Mouse (Mus musculus) urinary bladder, adult 18-20 months (tissue): ENCODE data around the gene Gcn1l1.

Experiments
- DNase-seq, 2 experiments: peaks; one replicate each; pipeline ENCODE4 v3.0.0; 2022; ENCODE audit warnings: low spot score in 2 of 2, mixed read lengths in 2 of 2

The Gcn1l1 gene

DNA sequence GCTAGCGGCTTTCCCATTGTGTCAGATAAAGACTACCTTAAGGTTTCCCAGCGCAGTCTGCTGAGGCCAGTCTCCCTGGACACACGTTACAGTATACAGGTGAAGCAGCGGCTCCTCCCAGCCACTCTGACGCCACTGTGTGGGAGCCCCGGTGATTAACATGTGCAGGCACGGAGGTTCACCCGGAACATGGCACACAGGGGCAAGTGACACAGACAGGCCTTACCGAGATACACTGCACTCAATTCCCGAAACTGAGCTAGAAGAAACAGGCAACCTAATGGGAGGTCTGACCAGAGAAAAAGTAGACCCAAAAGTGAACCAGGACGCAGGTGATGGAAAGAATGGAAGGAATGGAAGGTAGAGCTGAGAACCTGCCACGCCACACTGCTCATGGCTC is 88.7 kb downstream of the Gcn1l1 start:
- DNase-seq: no peak

DNA sequence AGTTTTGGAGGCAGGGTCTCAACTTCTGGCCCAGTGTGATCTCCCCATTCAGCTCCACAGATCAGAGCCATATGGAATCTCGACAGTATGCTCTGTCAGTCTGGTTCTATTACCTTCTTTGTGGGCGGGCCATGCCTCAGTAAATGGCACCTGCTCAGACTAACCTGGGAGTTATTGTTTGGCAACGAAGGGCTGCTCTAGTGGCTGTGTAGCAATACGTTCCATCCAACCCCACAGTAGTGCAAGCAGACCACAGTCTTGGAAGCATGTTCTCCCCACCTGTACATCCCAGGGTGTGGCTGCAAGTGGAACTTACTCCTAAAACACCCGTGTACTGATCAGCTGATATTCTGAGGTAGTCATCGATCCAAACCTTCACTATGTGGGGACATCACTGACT is 91.6 kb downstream of the Gcn1l1 start:
- no peak for DNase-seq

DNA sequence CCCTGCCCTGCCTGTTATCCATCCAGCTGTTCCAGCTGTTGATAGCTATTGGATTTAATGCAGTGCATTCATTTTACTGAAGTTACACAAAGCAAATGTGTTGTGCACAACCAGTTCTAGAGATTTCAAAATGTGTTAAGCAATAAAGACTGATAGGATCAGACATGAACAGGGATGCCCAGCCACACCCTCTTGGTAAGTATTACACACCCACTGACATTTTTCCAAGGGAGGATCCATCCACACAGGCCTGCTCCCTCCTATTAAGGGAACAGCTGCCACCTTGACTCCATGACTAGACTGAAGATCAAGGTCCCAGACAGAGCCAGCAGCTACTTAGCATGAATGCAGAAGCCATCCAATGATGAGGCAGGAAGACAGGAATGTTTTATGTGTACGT is 92.2 kb downstream of the Gcn1l1 start:
- DNase-seq: no peak

DNA sequence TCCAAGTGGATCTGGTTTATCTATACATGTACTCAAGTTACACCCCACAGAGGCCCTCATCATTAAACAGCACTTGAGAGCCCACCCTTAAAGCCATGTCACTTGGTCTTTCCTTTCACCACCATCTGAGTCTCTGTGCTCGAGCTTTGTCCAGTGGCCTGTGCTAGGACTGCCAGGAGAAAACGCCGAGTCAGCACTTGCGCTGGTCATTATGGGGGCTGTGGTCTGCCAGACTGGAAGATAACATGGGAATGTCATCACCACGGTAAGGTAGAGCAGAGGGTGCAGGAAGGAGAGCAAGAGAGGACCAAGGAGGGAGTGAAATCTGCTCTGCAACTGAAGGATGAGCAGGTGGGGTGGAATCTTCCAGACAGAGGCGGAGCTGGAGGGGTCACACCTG is 93.3 kb downstream of the Gcn1l1 start:
- no peak for DNase-seq

DNA sequence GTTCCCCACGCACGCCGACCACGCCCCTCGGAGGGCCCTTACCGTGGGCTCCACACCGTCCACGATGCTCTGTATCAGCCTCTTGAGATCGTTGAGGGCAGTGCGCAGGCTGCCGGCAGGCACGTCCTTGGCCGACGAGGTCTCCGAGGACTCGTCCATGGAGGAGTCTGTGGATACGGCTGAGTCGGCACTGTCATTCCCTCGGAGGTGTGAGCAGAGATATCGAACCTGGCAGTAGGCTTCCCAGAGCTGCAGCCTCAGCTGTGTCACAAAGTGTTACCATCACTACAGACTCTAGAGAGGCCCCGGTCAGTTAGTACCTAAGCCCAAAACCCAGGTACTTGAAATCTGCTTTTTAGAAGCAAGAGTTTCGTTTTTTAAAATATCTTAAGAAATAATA is 97.6 kb downstream of the Gcn1l1 start:
- no peak for DNase-seq

DNA sequence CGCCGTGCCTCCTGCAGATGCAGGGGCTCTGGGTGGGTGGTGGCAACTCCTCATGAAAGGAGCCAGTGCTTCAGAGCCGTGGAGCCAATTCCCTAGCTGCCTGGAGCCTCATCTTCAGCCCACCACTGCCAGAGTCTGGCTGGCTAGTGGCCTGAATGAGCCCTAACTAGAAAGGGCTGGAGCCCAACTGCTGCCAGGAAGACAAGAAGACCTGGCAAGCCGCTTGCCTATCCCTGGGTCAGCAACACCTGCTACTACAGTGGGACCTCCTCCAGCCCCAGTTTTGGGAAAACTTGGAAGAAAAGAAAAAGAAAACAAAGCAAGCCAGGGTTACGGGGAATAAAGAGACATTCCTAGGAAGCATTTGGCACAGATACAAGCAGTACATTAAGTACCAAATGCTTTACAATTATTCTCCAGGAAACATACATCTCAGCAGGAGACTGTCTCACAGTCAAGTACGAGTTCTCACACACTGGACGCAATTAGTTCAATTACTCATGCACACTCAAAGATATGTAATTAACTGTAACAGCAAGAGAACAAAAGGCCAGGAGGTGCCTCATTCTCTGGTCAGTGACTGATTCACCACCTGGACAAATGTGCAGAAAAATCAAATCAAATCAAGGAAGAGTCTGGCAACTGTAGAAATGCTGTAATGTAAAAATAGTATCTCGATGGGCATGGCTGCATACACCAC is 101.5 kb downstream of the Gcn1l1 start:
- DNase-seq: no peak

DNA sequence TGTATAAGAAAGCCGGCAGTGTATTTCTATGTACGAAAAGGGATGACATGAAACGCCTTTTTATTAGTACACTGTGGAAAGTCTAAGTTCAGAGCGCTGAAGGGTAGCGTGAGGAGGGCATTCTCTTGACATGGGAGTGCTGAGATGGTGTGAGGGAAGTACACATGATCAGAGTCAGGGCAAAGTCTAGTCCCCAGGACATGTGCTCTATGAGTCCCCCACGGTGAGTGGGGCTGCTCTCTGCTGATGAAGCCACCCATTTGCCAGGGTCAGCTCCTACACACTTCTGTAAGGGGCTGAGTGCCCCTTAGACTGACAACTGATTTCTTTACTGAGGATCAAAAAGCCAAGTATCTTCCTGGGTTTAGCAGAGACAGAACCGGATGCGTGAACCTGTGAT is 102.2 kb downstream of the Gcn1l1 start:
- DNase-seq: no peak

DNA sequence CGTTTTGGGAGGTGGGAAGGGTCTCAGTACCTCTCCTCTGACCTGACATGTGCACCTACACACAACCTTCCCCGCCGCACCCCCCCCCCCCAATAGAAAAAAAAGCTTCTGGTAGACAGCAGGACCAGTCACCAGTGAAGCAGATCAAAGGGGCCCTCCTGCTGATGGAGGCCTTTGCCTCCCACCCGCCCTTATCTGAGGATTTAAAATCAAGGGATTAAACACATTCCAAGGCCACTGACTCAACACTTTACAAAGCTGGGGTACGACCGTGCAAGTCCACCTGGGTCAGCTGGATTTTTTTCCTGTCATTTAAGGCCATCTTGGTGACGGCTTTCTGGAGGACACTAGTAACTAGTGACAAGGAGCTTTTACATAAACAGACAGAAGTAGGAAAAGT is 102.8 kb downstream of the Gcn1l1 start:
- DNase-seq: no peak

DNA sequence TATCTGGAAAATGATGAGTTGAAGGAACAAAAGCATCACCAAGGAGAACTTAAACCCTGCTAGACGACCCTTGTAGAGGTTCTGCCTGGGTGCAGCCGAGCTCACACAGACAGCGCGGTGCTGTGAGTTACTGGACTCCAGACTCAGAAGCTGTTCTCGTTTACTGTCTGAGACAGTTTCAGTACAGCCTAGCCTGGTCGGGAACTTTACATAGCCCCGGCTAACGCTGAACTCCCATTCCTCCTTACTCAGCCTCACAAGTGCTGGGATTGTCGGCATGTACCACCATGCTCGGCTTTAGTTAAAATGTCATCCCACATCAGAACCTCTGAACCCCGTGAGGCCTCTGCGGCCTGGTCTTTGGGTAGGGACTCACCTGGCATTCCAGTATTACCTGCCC is 103.9 kb downstream of the Gcn1l1 start:
- no peak for DNase-seq

DNA sequence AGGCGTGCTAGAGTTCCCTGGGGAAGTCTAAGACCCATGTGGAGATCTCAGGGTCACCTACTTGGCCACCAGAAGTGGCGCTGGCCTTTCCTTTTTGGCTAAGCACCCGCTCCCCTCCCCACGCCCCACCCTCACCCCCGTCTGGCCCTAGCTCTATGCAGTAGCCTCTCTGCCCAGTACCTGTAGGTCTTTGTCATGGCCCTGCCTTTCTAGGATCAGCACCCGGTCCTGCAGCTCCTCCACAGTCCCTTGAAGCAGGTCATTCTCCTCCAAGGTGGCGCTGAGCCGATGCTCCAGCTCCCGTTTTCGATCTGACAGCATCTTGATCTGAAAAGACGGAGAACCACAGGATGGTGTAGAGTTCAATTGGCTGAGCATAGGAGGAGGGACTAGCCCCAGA is 104.9 kb downstream of the Gcn1l1 start:
- no peak for DNase-seq

DNA sequence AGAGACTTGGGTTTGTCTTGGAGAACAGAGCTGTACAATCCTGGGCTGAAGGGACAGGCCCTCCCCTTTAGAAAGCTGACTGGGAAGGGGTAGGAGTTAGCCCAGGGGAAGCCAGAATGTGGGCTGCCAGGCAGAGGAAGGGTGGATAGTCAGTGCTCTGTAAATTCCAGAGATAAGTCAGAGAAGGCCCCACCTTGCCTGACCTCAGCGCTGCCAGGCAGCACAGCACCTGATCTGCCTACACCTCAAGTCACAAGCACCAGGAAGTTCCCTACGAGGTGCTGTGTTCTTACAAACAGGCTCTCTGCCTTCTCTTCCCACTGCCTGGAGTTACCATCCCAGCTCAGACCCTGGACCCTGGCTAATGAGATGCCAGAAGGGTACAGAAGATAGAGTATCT is 105.4 kb downstream of the Gcn1l1 start:
- no peak for DNase-seq

DNA sequence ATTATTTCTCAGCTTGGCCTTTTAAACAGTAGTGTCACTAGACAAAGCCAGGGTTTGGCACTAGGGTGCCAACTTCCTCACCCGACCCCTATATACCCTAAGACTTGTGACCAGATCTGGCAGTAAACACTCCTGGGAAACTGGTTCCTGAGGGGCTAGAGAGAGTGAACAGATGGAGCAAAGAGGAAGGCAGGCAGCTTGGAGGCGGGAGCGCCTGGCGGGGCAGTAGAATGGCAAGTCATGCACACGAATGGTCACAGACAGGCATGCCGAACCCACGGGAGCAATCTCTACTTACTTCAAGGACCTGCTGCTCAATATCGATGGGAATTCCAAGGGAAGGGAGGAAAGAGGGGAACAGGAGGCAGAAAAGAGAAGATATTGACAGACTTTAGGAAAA is 106.8 kb downstream of the Gcn1l1 start:
- no peak for DNase-seq
